In genomic region chr12:84807351-84807750, GRCm38 (mm10) we compare ENCODE assay signal across 20 mouse cellular contexts. TPM values are rescaled to one million over a fixed set of nuclear protein-coding genes. Genes with fewer than 3 reads are reported as not detected.
DNase-seq lines count a peak whose midpoint lies in the region; ATAC-seq and TF ChIP-seq lines count a peak whose summit lies in the region.
"Had no signal": no experiment of that assay in that cellular context is flagged by ENCODE, and none has a peak within 500 bp of the region (broad histone marks: within the 10 kb centered on the region; RNA-seq: fewer than 3 reads in every experiment).

No protein-coding gene starts in this region.

- H3K27me3 ChIP-seq in hindbrain, postnatal 0 days (ENCODE audit: insufficient read depth, low read length) = no peaks in the 10 kb centered on the region
- no peaks in the 10 kb centered on the region for H3K27me3 ChIP-seq in hindbrain, embryonic 16.5 days (replicated peaks; ENCODE audit: control insufficient read depth, insufficient read depth, low read length)
- peaks cover 10 to 19% of the 10 kb centered on the region in 2 experiments for H3K27me3 ChIP-seq in MEL (ENCODE audit: control insufficient read depth in 1 of 2, insufficient read depth in 2 of 2, low read length in 2 of 2)
- H3K27me3 ChIP-seq: embryonic facial prominence, embryonic 15.5 days; neural tube, embryonic 12.5 days had no signal

- no peaks in the 10 kb centered on the region for H3K36me3 ChIP-seq in hindbrain, postnatal 0 days (ENCODE audit: insufficient read depth, low read length)
- no peaks in the 10 kb centered on the region for H3K36me3 ChIP-seq in hindbrain, embryonic 16.5 days (ENCODE audit: control insufficient read depth, insufficient read depth, low read length)
- no peaks in the 10 kb centered on the region for H3K36me3 ChIP-seq in MEL (ENCODE audit: control insufficient read depth in 1 of 2, insufficient read depth in 2 of 2, low read length in 2 of 2)
- H3K36me3 ChIP-seq: embryonic facial prominence, embryonic 15.5 days; G1E; heart, embryonic 15.5 days; neural tube, embryonic 12.5 days had no signal

- WGBS in hindbrain, postnatal 0 days = 62% methylated on average over 13 of the region's 13 CpGs
- whole genome bisulfite sequencing in hindbrain, embryonic 16.5 days = 74% methylated on average over 13 of the region's 13 CpGs

- H3K9ac ChIP-seq in hindbrain, postnatal 0 days (replicated peaks; ENCODE audit: low read length) = no peak overlapping the region
- no peak overlapping the region for H3K9ac ChIP-seq in hindbrain, embryonic 16.5 days (ENCODE audit: low read depth, low read length)
- H3K9ac ChIP-seq in MEL (ENCODE audit: control insufficient read depth, low read depth, low read length, poor library complexity, severe bottlenecking) = no peak overlapping the region
- H3K9ac ChIP-seq: embryonic facial prominence, embryonic 15.5 days; heart, embryonic 15.5 days; neural tube, embryonic 12.5 days had no signal

- ATAC-seq in hindbrain, postnatal 0 days = peak; percentile 54; the same call in 1 of the 2 replicates
- no peak for ATAC-seq in hindbrain, embryonic 16.5 days

- H3K4me2 ChIP-seq in hindbrain, postnatal 0 days (ENCODE audit: low read depth, low read length) = no peak overlapping the region
- H3K4me2 ChIP-seq in hindbrain, embryonic 16.5 days (ENCODE audit: low read length) = no peak overlapping the region
- H3K4me2 ChIP-seq: embryonic facial prominence, embryonic 15.5 days; heart, embryonic 15.5 days; midbrain, embryonic 11.5 days; neural tube, embryonic 12.5 days had no signal

- H3K79me2 ChIP-seq in MEL (ENCODE audit: control insufficient read depth, insufficient read depth, low read length, poor library complexity) = no peaks in the 10 kb centered on the region

- no peak for TF ChIP-seq CTCF in hindbrain, postnatal 0 days (IDR thresholded peaks at IDR 0.05; ENCODE audit: low read depth)
- TF ChIP-seq CTCF in MEL (IDR thresholded peaks at IDR 0.05 in 2 of 3, conservative IDR thresholded peaks at IDR 0.05 in 1 of 3; ENCODE audit: control insufficient read depth in 1 of 3, insufficient read depth in 1 of 3, low read depth in 2 of 3, low read length in 3 of 3, poor library complexity in 1 of 3, severe bottlenecking in 1 of 3) = no peak

- no peak for TF ChIP-seq POLR2A in MEL (IDR thresholded peaks at IDR 0.05; ENCODE audit: control insufficient read depth in 1 of 2, insufficient read depth in 1 of 2, low read depth in 1 of 2, low read length in 2 of 2, poor library complexity in 1 of 2)

- peak; percentile 30 for DNase-seq in hindbrain, postnatal 0 days (ENCODE audit: low spot score)
- DNase-seq in MEL (ENCODE audit: low read depth, low spot score) = no peak
- peak; percentile 72 for DNase-seq in cerebellum, adult 11 months
- peak; percentile 78 to 83 for DNase-seq in cerebellum, postnatal 10 days
- no peak for DNase-seq in heart, adult 9 months (ENCODE audit: low spot score in 2 of 2)
- DNase-seq in kidney, adult 8-10 months = no peak
- DNase-seq: embryo, embryonic 11 days; gastrocnemius, postnatal 14 days; heart, adult 18-20 months; kidney, adult 18-20 months; kidney, postnatal 10 days; right cerebral cortex, adult 18-20 months; thymus, postnatal 36 days had no signal

- no peaks in the 10 kb centered on the region for H3K9me3 ChIP-seq in hindbrain, postnatal 0 days (ENCODE audit: low read length)
- H3K9me3 ChIP-seq in hindbrain, embryonic 16.5 days (ENCODE audit: control insufficient read depth, low read length) = no peaks in the 10 kb centered on the region
- H3K9me3 ChIP-seq in MEL (replicated peaks; ENCODE audit: insufficient read depth, low read length) = no peaks in the 10 kb centered on the region
- H3K9me3 ChIP-seq: embryonic facial prominence, embryonic 15.5 days; G1E; heart, embryonic 15.5 days; neural tube, embryonic 12.5 days had no signal

- H3K4me1 ChIP-seq in hindbrain, postnatal 0 days (ENCODE audit: insufficient read depth, low read length) = no peaks in the 10 kb centered on the region
- H3K4me1 ChIP-seq in hindbrain, embryonic 16.5 days (ENCODE audit: control insufficient read depth, insufficient read depth, low read depth, low read length) = no peaks in the 10 kb centered on the region; the same call in 1 of the 2 replicates
- no peaks in the 10 kb centered on the region for H3K4me1 ChIP-seq in MEL (ENCODE audit: control insufficient read depth in 1 of 2, insufficient read depth in 2 of 2, low read length in 2 of 2)
- H3K4me1 ChIP-seq: neural tube, embryonic 12.5 days had no signal

- no peak overlapping the region for H3K27ac ChIP-seq in hindbrain, postnatal 0 days
- no peak overlapping the region for H3K27ac ChIP-seq in hindbrain, embryonic 16.5 days (ENCODE audit: low read depth, low read length)
- H3K27ac ChIP-seq in MEL (ENCODE audit: control insufficient read depth, low read depth, low read length) = no peak overlapping the region
- H3K27ac ChIP-seq: embryonic facial prominence, embryonic 15.5 days; heart, embryonic 15.5 days; macrophage; neural tube, embryonic 12.5 days had no signal

- H3K4me3 ChIP-seq in hindbrain, postnatal 0 days (ENCODE audit: low read length) = no peak overlapping the region
- no peak overlapping the region for H3K4me3 ChIP-seq in hindbrain, embryonic 16.5 days (ENCODE audit: low read length)
- no peak overlapping the region for H3K4me3 ChIP-seq in MEL (ENCODE audit: control insufficient read depth in 1 of 2, insufficient read depth in 1 of 2, low read depth in 2 of 2, low read length in 2 of 2)
- H3K4me3 ChIP-seq: embryonic facial prominence, embryonic 15.5 days; heart, embryonic 15.5 days; neural tube, embryonic 12.5 days had no signal

- TF ChIP-seq EP300 in MEL (IDR thresholded peaks at IDR 0.05; ENCODE audit: low read depth in 1 of 2, low read length in 2 of 2) = no peak

- no peak for TF ChIP-seq RAD21 in MEL (IDR thresholded peaks at IDR 0.05; ENCODE audit: low read depth, low read length)

TF ChIP-seq in MEL, 35 proteins besides CTCF, POLR2A, EP300 and RAD21:
- TF ChIP-seq GATA1 (IDR thresholded peaks at IDR 0.05; ENCODE audit: low read depth, low read length) = 0 out of 2 replicates have a peak, but pooled peaks have one; percentile 5
- no peak for TF ChIP-seq NRF1 (IDR thresholded peaks at IDR 0.05; ENCODE audit: insufficient read depth, low read depth, low read length, poor library complexity, severe bottlenecking)

RNA-seq across cellular contexts. Expression of gene Isca2, which starts 34.3 kb away (rescaled TPM):
- total RNA-seq in hindbrain, postnatal 0 days (2014; rRNA removed) = 61.1 and 102 TPM in 2 replicates
- 133 and 138 TPM in 2 replicates for polyA plus RNA-seq in hindbrain, postnatal 0 days (2015; fragmentation: Nextera tagmentation; extraction: Ambion mirVana)
- polyA plus RNA-seq in hindbrain, embryonic 16.5 days (2015; fragmentation: Nextera tagmentation; extraction: Ambion mirVana) = 140 and 142 TPM in 2 replicates
- total RNA-seq in MEL (2012; rRNA removed) = 60.4 and 70.6 TPM in 2 replicates
- 10 to 100 TPM in 1 of 2 experiments, not detected in 1; 71.1 TPM for polyA plus RNA-seq in MEL (2012; ENCODE audit: insufficient read depth in 1 of 2, insufficient read length in 2 of 2, low read depth in 1 of 2, low replicate concordance in 2 of 2, missing spikeins in 1 of 2)

RNA-seq across cellular contexts. Expression of gene Npc2, which starts 34.4 kb away (rescaled TPM):
- 39.2 and 39.5 TPM in 2 replicates for total RNA-seq in hindbrain, postnatal 0 days (2014; rRNA removed)
- 55.4 and 57.5 TPM in 2 replicates for polyA plus RNA-seq in hindbrain, postnatal 0 days (2015; fragmentation: Nextera tagmentation; extraction: Ambion mirVana)
- 57.6 and 59.6 TPM in 2 replicates for polyA plus RNA-seq in hindbrain, embryonic 16.5 days (2015; fragmentation: Nextera tagmentation; extraction: Ambion mirVana)
- 45.2 and 48.9 TPM in 2 replicates for total RNA-seq in MEL (2012; rRNA removed)
- polyA plus RNA-seq in MEL (2012; ENCODE audit: insufficient read depth in 1 of 2, insufficient read length in 2 of 2, low read depth in 1 of 2, low replicate concordance in 2 of 2, missing spikeins in 1 of 2) = 10 to 100 TPM in 1 of 2 experiments, not detected in 1; 63.1 TPM

Comparison
In these comparisons a context has a peak if more than half of its experiments do, and no peak if none do; other contexts are left out.
1. DNase-seq: peak in hindbrain, postnatal 0 days (single experiment), cerebellum, adult 11 months (single experiment) and cerebellum, postnatal 10 days (2 of 2); none in MEL (single experiment), heart, adult 9 months (0 of 2) and kidney, adult 8-10 months (0 of 2).